9 mouse cellular contexts compared by ENCODE assay signal in genomic region chr9:110413785-110414184, GRCm38 (mm10). TPM values are rescaled to one million over a fixed set of nuclear protein-coding genes. Genes with fewer than 3 reads are reported as not detected.
DNase-seq lines count a peak whose midpoint lies in the region; ATAC-seq and TF ChIP-seq lines count a peak whose summit lies in the region.
"Had no signal": no experiment of that assay in that cellular context is flagged by ENCODE, and none has a peak within 500 bp of the region (broad histone marks: within the 10 kb centered on the region; RNA-seq: fewer than 3 reads in every experiment).

No protein-coding gene starts in this region.

- H3K36me3 ChIP-seq in heart, adult 2 months (ENCODE audit: control insufficient read depth, insufficient read depth, low read length): no peaks in the 10 kb centered on the region
- no peaks in the 10 kb centered on the region for H3K36me3 ChIP-seq in heart, embryonic 10.5 days
- H3K36me3 ChIP-seq: liver, embryonic 13.5 days had no signal

- DNase-seq in heart, adult 2 months: peak; percentile 38 to 40
- no peak for DNase-seq in heart, embryonic 10.5 days (ENCODE audit: low spot score)
- peak; percentile 35 for DNase-seq in right cerebral cortex, postnatal 14 days
- DNase-seq in right cerebral cortex, postnatal 25 days: no peak
- DNase-seq in embryo, embryonic 11.5 days (ENCODE audit: low read depth, low spot score): peak; percentile 24
- DNase-seq in lung, postnatal 10 days: peak; percentile 86
- no peak for DNase-seq in layer of hippocampus, adult 18-20 months (ENCODE audit: low spot score in 2 of 2)
- DNase-seq: liver, embryonic 13.5 days had no signal

- TF ChIP-seq CTCF in heart, adult 2 months (IDR thresholded peaks at IDR 0.05): peak; percentile 62

- H3K79me2 ChIP-seq in heart, adult 2 months (replicated peaks; ENCODE audit: control insufficient read depth, insufficient read depth, low read length): no peaks in the 10 kb centered on the region

- no peak overlapping the region for H3K27ac ChIP-seq in heart, adult 2 months
- no peak overlapping the region for H3K27ac ChIP-seq in heart, embryonic 10.5 days
- H3K27ac ChIP-seq: liver, embryonic 13.5 days had no signal

- no peak overlapping the region for H3K9ac ChIP-seq in heart, adult 2 months (ENCODE audit: low read depth, low read length)
- H3K9ac ChIP-seq: liver, embryonic 13.5 days had no signal

- TF ChIP-seq EP300 in heart, adult 2 months (IDR thresholded peaks at IDR 0.05; ENCODE audit: insufficient read depth, low read depth, low read length): no peak

- no peak overlapping the region for H3K4me3 ChIP-seq in heart, adult 2 months
- no peak overlapping the region for H3K4me3 ChIP-seq in heart, embryonic 10.5 days
- H3K4me3 ChIP-seq: liver, embryonic 13.5 days had no signal

- H3K9me3 ChIP-seq in heart, embryonic 10.5 days: no peaks in the 10 kb centered on the region
- H3K9me3 ChIP-seq: liver, embryonic 13.5 days had no signal

- TF ChIP-seq POLR2A in heart, adult 2 months (IDR thresholded peaks at IDR 0.05; ENCODE audit: insufficient read depth, low read depth, low read length): no peak

- no peaks in the 10 kb centered on the region for H3K27me3 ChIP-seq in heart, adult 2 months (ENCODE audit: control insufficient read depth, insufficient read depth, low read length)
- H3K27me3 ChIP-seq in heart, embryonic 10.5 days (ENCODE audit: insufficient read depth, poor library complexity, severe bottlenecking): 0 out of 2 replicates have a peak, but pooled peaks cover 2% of the 10 kb centered on the region
- H3K27me3 ChIP-seq: liver, embryonic 13.5 days had no signal

- intact Hi-C loops in heart, adult 2 months (cut with DNase I): loop anchor here (5.0 kb wide), 1 partner anchor 209 kb away; the partner anchor contains the start of gene Nradd

- ATAC-seq in granulocyte monocyte progenitor cell, adult 5-6 weeks (replicated peaks; ENCODE audit: poor library complexity, severe bottlenecking): no peak

- WGBS in heart, adult 2 months: 41% methylated on average over 9 of the region's 9 CpGs
- WGBS in heart, embryonic 10.5 days: 51% methylated on average over 9 of the region's 9 CpGs

- H3K4me1 ChIP-seq in heart, adult 2 months (ENCODE audit: control insufficient read depth, insufficient read depth, low read length): no peaks in the 10 kb centered on the region; the same call in 1 of the 2 replicates
- H3K4me1 ChIP-seq in heart, embryonic 10.5 days: peaks cover 13% of the 10 kb centered on the region; the same call in 1 of the 2 replicates

RNA-seq across cellular contexts. Expression of gene Ngp, which starts 5.8 kb away (rescaled TPM):
- total RNA-seq in heart, adult 2 months (2021): not detected
- polyA plus RNA-seq in heart, adult 2 months (2012; rRNA removed): 0.94 and 0.96 TPM in 2 replicates
- polyA plus RNA-seq in heart, embryonic 10.5 days (2016; fragmentation: Nextera tagmentation; extraction: Ambion mirVana): not detected in 2 replicates
- 1.7 and 87.9 TPM in 2 replicates for total RNA-seq in granulocyte monocyte progenitor cell, adult 5-6 weeks (2014; fragmentation: Nextera tagmentation)
- 228 and 233 TPM in 2 replicates for total RNA-seq in granulocyte monocyte progenitor cell, adult 5-6 weeks (2017)
- not detected for total RNA-seq in layer of hippocampus, adult 18-20 months (2021)

RNA-seq across cellular contexts. Expression of gene Ptpn23, which starts 5.8 kb away (rescaled TPM):
- total RNA-seq in heart, adult 2 months (2021): 10 to 100 TPM; 12.9 to 15.2 TPM
- 10.5 and 15.4 TPM in 2 replicates for polyA plus RNA-seq in heart, adult 2 months (2012; rRNA removed)
- 14.6 and 18.4 TPM in 2 replicates for polyA plus RNA-seq in heart, embryonic 10.5 days (2016; fragmentation: Nextera tagmentation; extraction: Ambion mirVana)
- total RNA-seq in granulocyte monocyte progenitor cell, adult 5-6 weeks (2014; fragmentation: Nextera tagmentation): 12.7 and 17.7 TPM in 2 replicates
- 3.0 and 3.2 TPM in 2 replicates for total RNA-seq in granulocyte monocyte progenitor cell, adult 5-6 weeks (2017)
- 10 to 100 TPM; 53.2 to 53.6 TPM for total RNA-seq in layer of hippocampus, adult 18-20 months (2021)

Comparison
In these comparisons a context has a peak if more than half of its experiments do, and no peak if none do; other contexts are left out.
1. DNase-seq: peak in heart, adult 2 months (2 of 2), right cerebral cortex, postnatal 14 days (single experiment), embryo, embryonic 11.5 days (single experiment) and lung, postnatal 10 days (single experiment); none in heart, embryonic 10.5 days (single experiment), right cerebral cortex, postnatal 25 days (single experiment) and layer of hippocampus, adult 18-20 months (0 of 2).